Mouse (Mus musculus): Measurements from ENCODE around the gene Supt3.

The Supt3 gene

GRCm38 (mm10) chr17:44776738-44777270 lies at the start of gene Supt3:
Gene Supt3 (plus strand): TSS chr17:44777152.
- in situ Hi-C loops (cut with MboI): no loop called here

DNA sequence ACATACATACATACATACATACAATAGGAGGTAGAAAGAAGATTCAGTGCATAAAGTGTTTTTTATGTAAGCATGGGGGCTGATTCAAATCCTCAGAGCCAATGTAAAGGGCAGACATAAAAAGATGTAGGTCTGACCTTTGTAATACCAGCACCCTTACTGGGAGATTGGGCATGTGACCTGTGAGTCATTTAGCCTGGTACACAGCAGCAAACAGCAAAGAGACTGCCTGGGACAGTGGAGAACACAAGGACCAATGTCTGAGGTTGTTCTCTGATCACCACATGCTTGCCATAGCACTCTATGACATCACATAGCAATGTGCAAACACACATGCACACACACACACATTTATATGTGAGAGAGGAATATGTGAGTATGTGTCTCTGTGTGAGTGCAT lies 49.3 kb upstream of the Supt3 start:
- in situ Hi-C loops (cut with MboI): no loop called here

DNA sequence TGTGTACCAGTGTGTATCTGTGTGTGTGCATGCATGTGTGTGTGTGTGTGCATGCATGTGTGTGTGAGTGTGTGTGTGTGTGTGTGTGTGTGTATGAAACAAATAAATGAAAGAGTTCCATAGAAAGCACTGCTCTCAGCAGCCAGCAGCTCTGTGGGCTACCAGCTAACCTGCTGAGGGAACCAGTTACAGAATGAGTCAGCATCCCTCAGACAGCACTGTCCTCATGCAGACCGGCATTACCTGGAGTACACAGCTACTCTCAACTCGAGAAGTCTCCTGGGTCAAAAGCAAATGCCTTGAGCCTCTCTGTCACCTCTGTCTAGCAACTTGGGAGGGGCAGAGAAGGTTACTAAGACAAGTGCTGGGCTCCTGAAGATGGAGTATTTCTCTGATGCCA lies 48.5 kb upstream of the Supt3 start:
- in situ Hi-C loops (cut with MboI): no loop called here

DNA sequence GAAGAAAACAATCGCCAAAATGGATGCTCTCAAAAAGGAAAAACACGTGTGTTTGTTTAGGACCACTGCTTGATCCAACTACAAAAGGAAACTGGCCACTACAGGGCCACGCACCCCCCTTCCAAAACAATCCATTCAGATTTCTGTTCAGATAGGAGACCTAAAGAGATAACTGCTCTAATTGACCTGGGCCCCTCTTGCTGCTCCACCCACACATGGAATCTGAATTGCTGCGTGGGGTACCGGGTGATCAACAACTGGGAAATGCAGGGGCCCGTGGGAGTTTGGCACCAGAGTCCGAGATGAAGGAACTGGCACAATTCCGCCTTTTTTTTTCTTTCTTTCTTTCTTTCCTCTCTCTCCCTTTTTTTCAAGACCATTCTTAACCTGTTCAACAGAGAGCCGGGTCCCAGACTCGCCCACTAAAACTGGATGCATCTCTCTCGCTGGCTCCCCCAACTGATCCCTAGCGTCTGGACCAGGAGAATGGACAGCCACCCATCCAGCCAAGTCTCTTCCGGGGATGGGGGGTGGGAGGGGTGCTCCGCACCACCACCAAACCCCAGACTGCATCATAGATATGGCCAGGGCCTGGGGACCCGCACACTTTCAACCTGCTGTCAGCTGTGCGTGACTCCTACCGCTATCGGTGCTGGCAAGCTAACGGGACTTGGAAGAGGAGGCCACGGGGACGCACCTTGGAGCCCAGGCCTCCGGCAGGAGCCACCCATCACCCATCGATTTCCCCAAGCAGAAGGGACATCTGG lies 43.2 kb upstream of the Supt3 start:
- in situ Hi-C loops (cut with MboI): no loop called here

GRCm38 (mm10) chr17:44734501-44735222 lies 42.3 kb upstream of the Supt3 start:
- in situ Hi-C loops (cut with MboI): no loop called here

DNA sequence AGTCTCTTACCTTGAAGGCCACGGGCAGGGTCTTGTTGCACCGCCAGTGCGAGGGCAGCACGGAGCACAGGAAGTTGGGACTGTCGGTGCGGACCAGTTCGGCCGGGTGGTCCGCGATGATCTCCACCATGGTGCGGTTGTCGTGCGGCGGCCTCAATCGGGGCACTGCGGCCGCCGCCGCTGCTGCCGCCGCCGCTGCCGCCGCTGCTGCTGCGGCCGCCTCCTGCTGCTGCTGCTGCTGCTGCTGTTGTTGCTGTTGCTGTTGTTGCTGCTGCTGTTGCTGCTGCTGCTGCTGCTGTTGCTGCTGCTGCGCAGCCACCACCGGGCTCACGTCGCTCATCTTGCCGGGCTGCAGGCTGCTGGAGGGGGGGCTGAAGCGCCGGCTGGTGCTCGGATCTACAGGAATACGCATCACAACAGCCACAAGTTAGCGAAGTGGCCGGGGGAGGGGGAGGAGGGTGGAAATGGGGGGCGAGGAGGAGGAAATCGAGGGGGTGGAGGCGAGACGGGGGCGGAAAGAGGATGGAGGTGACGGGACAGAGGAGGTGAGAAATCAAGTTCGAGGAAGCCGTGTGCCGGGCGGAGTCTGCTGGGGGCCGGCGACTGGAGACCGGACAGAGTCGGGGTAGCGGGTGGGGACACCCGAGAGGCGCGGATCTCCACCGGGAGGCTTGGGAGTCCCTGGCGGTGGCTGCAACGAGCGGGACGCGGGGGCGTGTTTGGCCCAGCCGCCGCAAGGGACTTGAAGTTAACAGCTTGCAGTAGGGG lies 41.5 kb upstream of the Supt3 start:
- in situ Hi-C loops (cut with MboI): no loop called here

DNA sequence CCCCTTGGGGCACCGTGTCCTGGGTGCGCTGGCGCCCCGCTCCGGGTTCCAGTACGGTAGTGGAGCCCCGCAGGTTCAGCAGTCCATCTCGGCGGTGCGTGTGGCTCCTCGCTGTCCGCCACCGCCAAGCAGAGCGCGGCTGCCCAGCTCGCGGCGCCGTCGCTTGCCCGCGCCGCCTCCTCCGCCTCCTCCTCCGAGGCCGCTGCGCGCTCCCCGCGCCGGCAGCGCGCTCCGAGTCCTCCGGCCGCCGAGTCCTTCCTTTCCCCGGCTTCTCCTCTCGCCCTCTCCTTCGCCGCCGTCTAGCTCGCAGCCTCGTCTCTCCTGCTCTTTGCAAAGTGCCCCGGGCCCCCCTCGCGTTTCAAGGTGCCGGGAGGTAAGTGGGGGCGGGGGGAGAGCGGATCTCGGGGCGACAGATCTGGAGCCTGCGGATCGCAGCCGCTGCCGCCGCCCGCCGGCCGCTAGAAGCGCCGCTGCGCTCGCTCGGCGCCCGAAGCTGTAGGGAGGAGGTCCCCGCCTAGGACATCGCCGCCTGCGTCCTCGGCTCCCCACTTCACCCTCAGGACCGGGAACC lies 40.9 kb upstream of the Supt3 start:
- in situ Hi-C loops (cut with MboI): no loop called here

- in situ Hi-C loops (cut with MboI): no loop called here
These were observed 39.5 kb upstream of the Supt3 start for GRCm38 (mm10) chr17:44737275-44738120.

DNA sequence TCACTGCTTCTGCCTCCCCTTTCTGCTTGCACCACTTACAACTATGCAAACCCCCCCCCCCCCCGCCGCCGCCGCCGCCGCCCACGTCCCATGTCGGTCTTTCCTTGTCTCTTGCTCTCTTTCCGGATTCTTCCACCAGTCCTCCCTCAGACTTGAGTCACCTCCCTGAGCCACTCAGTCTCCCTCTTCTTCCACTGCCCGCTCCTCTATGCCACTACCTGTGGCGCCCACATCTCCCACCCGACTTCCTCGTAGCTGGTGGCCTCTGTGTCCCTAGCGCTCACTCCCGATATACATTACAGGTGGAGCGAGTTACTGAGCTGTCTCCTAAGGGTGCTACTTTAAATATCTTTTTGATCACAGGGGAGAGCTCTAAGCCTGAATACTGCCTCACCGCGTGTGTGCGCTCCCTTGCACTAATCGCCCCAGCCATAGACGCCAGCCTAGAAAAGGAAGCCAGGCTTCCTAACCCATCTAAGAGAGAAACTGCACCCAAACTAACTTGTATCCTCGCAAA lies 38.8 kb upstream of the Supt3 start:
- in situ Hi-C loops (cut with MboI): no loop called here

DNA sequence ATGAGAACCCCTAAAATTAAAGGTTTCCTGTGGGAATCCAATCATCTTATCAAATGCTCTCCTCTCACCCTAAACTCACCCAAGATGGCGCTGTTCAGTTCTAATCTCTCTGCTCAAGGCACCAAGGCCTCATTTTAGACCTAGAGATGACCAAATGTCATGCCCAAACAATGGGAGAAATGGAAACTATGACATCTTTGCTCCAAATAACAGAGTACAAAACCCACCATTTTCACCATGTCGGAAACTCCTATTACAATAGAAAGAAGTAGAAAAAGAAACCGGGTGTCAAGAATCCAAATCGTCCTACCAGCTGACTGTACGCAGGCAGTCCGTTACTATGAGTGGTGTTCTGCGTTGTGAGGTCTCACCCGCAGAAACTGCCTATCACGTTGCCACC lies 34.7 kb upstream of the Supt3 start:
- in situ Hi-C loops (cut with MboI): no loop called here

GRCm38 (mm10) chr17:44743780-44744179 lies 33.2 kb upstream of the Supt3 start:
- in situ Hi-C loops (cut with MboI): no loop called here

DNA sequence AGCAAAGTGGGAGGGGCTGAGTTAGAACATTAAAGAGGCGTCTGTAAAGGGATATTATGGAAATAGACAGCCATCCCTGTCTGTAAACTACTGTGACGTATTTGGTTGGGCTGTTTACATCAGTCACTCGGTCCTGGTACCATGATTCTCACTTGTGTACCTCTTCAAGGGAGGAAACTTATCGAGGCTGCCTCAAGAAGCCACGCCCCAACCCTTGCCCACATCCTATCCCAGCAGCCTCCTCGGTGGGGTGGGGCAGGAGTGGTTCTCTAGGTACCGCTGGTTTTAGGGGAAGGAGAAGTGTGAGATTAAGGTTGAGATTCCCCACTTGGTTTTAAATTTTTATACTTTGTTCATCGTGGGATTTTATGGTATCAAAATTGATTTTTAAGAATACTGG lies 31.6 kb upstream of the Supt3 start:
- in situ Hi-C loops (cut with MboI): no loop called here

DNA sequence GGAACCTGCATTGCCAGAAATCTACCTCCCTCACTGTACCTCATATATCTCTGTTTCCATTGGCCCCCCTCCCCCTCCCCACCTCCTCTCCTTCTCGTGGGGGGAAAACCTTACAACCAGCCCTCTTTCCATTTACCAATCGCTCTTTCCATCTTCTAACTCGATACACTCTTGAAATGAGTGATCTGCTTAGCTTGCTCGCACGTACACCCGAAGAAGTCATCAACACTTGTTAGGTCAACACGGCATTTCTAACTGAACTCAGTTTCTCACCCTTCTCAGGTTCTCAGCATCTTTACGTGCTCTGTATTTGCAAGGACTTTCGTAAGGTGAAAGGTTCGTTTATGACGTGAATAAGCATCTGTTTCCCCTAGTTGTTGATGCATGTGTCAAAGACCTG lies 10.6 kb upstream of the Supt3 start:
- in situ Hi-C loops (cut with MboI): no loop called here

GRCm38 (mm10) chr17:44766975-44767374 lies 10.0 kb upstream of the Supt3 start:
- in situ Hi-C loops (cut with MboI): no loop called here

- in situ Hi-C loops (cut with MboI): no loop called here
These were observed 9.6 kb upstream of the Supt3 start for GRCm38 (mm10) chr17:44767375-44767774.

GRCm38 (mm10) chr17:44768522-44768921 lies 8.4 kb upstream of the Supt3 start:
- in situ Hi-C loops (cut with MboI): no loop called here

DNA sequence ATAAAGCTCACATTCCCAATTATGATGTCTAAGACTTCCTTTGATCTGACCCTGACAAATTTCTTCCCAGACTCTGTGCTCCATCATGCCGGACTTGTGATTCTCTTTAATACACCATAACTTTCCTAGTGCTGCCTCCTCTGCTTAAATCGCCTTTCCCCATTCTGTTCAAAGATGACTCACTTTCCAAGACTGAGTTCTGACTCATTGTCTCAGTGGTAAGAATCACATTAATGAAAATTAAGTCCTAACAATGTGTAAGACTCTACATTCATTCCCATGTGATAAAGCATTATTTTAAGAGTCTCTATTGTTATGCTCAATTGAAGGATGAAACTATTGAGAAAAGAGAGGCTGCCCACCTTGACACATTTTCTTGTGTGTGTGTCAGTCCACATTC lies 6.1 kb upstream of the Supt3 start:
- in situ Hi-C loops (cut with MboI): no loop called here

DNA sequence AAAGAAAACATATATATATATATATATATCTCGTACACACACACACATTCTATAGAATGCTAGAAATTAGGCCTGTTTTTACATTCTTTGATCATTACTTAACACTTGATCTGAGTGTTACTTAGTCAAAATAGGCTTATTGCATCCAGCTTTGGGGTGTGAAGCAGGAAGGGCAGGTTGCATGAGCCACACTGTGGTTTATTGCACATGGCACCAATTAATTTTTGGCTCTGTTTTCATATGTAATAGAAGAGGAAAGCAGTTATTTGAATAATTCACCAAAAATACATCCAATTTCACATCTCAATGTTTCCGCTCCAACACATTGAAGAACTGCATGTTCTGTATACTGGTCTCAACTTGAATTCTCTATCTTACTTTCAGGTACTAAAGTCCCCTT lies 4.4 kb upstream of the Supt3 start:
- in situ Hi-C loops (cut with MboI): no loop called here

DNA sequence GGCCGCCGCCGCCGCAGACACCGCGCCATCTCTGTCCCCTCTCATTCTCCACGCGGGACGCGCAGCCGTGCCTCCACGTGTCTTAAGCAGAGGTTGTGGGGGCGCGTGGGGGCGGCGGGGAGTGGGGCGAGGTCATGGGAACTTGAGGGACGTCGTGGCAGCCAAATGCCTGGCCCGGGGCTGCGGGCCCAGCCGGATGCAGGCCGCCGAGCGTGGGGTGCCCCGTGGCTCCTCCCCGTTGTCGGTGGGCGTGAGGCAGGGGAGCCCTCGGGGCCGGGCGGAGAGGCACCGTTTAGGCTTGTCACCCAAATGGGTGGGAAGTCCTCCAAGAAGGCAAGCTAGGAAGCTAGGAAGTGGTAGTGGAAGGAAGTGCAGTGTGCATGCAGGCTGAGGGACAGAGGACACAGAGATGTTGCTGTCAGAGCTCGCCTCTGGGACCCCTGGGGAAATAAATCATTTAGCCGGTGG lies 419 bp downstream of the Supt3 start:
- in situ Hi-C loops (cut with MboI): no loop called here

GRCm38 (mm10) chr17:44778141-44778540 lies 1.2 kb downstream of the Supt3 start:
- in situ Hi-C loops (cut with MboI): no loop called here

DNA sequence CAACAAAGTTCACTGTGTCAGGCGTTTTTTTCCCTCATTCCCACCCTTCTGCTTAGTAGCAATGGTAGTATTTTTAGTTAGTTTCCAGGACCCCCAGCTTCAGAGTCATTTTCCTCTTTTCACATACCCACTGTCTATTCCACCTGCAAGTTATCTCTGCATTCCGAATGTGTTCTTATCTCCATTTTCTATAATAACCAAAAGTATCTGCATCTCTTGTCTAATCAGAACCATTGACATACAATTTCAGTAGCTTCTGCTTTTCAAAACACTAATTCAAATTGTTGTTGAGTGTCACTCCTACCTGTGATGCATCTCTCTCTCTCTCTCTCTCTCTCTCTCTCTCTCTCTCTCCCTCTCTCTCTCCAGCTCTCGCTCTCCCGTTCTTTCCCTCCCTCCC lies 3.4 kb downstream of the Supt3 start:
- in situ Hi-C loops (cut with MboI): no loop called here
